Mouse (Mus musculus): ENCODE data around the gene Rad9a. TPM values are rescaled to one million over a fixed set of nuclear protein-coding genes. Genes with fewer than 3 reads are reported as not detected.

The Rad9a gene
- total RNA-seq, 2 experiments from 2014 or later: 7.2 to 10.1 TPM

- no peak for DNase-seq (ENCODE audit: low spot score in 2 of 2)
These were observed 7.3 kb downstream of the Rad9a start for GRCm38 (mm10) chr19:4194021-4194724.

- DNase-seq (ENCODE audit: low spot score in 2 of 2): no peak
These were observed 8.3 kb downstream of the Rad9a start for GRCm38 (mm10) chr19:4193129-4193528.

- DNase-seq (ENCODE audit: low spot score in 2 of 2): no peak
These were observed 9.0 kb downstream of the Rad9a start for GRCm38 (mm10) chr19:4192251-4192985.

GRCm38 (mm10) chr19:4191528-4192250 is 9.8 kb downstream of the Rad9a start, which contains the start of gene Ppp1ca:
Ppp1ca (plus strand) TSS chr19:4192065.
- peak; percentile 95 for DNase-seq (ENCODE audit: low spot score in 2 of 2)

- no peak for DNase-seq (ENCODE audit: low spot score in 2 of 2)
These were observed 10.6 kb downstream of the Rad9a start, which contains the start of gene Tbc1d10c for GRCm38 (mm10) chr19:4190831-4191334. Tbc1d10c (minus strand) TSS chr19:4191284.

GRCm38 (mm10) chr19:4189051-4189620 is 12.3 kb downstream of the Rad9a start:
- DNase-seq (ENCODE audit: low spot score in 2 of 2): no peak

GRCm38 (mm10) chr19:4187303-4187702 is 14.2 kb downstream of the Rad9a start:
- DNase-seq (ENCODE audit: low spot score in 2 of 2): no peak

- no peak for DNase-seq (ENCODE audit: low spot score in 2 of 2)
These were observed 16.2 kb downstream of the Rad9a start for GRCm38 (mm10) chr19:4184976-4185975.

GRCm38 (mm10) chr19:4183689-4184088 is 17.8 kb downstream of the Rad9a start:
- DNase-seq (ENCODE audit: low spot score in 2 of 2): no peak

GRCm38 (mm10) chr19:4181892-4182291 is 19.6 kb downstream of the Rad9a start:
- DNase-seq (ENCODE audit: low spot score in 2 of 2): peak; percentile 72 to 74

- DNase-seq (ENCODE audit: low spot score in 2 of 2): no peak
These were observed 21.1 kb downstream of the Rad9a start for GRCm38 (mm10) chr19:4180411-4180810.

- peak in 1 of 2 experiments; percentile 34 for DNase-seq (ENCODE audit: low spot score in 2 of 2)
These were observed 26.0 kb downstream of the Rad9a start, which contains the start of gene Carns1 for GRCm38 (mm10) chr19:4175368-4175947. Carns1 (minus strand) TSS chr19:4175479.

GRCm38 (mm10) chr19:4172925-4173324 is 28.5 kb downstream of the Rad9a start:
- DNase-seq (ENCODE audit: low spot score in 2 of 2): no peak

GRCm38 (mm10) chr19:4171393-4172290 is 29.8 kb downstream of the Rad9a start:
- no peak for DNase-seq (ENCODE audit: low spot score in 2 of 2)

- DNase-seq (ENCODE audit: low spot score in 2 of 2): no peak
These were observed 30.6 kb downstream of the Rad9a start for GRCm38 (mm10) chr19:4170723-4171392.

GRCm38 (mm10) chr19:4169810-4170209 is 31.7 kb downstream of the Rad9a start:
- no peak for DNase-seq (ENCODE audit: low spot score in 2 of 2)

GRCm38 (mm10) chr19:4169378-4169784 is 32.1 kb downstream of the Rad9a start:
- peak; percentile 100 for DNase-seq (ENCODE audit: low spot score in 2 of 2)
